Mouse (Mus musculus): Measurements from ENCODE around the gene Klk4.

The Klk4 gene

GRCm38 (mm10) chr7:43919559-43920451, 38.8 kb downstream of the Klk4 start:
- peak; percentile 77 for DNase-seq (ENCODE audit: low read depth, low spot score)

GRCm38 (mm10) chr7:43920582-43920981, 39.6 kb downstream of the Klk4 start:
- no peak for DNase-seq (ENCODE audit: low read depth, low spot score)

DNA sequence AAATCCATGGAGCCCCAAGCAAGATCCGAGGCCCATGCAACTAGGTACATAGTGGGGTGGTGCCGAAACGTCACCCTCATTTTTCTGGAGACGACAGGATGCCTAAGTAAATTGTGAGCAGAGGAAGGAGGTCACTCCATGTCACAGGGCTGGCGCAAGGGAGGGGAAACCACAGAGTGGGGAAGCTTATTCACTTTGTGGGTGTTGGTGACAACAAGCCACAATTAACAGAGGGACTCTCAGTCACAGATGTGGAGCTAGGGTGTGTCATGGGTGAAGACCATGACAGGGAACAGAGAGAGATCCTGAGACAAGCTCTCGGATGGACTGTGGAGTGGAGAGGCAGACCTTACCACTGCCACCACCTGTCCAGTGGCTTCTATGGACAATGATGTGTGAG, 40.1 kb downstream of the Klk4 start:
- no peak for DNase-seq (ENCODE audit: low read depth, low spot score)

- DNase-seq (ENCODE audit: low read depth, low spot score) = no peak
Observed at GRCm38 (mm10) chr7:43921941-43922340, 41.0 kb downstream of the Klk4 start.

DNA sequence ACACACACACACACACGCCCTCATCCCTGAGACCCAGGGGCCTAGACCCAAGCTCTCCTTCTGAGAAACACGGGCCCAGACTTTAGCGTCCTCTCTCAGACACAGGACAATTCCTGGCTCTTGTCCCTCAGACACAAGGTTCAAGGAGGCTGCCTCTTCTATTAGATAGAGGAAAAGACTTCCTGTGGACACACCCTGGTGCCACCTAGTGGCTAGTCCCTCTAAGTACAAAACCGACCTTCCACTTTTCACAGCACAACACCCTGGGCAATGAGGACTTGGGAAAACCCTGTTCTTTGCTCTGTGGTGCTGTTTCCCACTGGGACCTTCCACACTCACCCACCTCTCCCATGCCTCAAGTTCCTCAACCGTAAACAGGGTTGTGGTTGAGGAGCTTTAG, 45.0 kb downstream of the Klk4 start:
- peak; percentile 76 for DNase-seq (ENCODE audit: low read depth, low spot score)

DNA sequence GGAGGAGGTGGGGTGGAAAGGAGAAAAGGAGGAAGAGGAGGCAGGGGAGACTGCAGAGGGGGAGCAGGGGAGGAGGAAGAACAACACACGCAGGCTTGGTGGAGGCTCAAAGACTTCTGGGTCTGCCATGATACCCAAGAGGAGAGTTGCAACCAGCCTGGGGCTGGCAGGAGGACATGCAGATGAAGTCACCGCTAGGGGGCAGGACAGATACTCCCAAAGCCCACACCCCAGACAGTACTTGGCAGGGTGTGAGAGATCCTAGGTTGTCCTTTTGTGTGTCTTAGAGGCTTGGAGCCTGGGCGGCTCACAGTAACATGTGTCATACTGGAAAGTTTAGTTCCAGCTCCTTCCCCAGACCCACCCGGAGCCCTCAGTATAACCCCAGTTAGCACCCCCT, 47.6 kb downstream of the Klk4 start:
- DNase-seq (ENCODE audit: low read depth, low spot score) = peak; percentile 74

DNA sequence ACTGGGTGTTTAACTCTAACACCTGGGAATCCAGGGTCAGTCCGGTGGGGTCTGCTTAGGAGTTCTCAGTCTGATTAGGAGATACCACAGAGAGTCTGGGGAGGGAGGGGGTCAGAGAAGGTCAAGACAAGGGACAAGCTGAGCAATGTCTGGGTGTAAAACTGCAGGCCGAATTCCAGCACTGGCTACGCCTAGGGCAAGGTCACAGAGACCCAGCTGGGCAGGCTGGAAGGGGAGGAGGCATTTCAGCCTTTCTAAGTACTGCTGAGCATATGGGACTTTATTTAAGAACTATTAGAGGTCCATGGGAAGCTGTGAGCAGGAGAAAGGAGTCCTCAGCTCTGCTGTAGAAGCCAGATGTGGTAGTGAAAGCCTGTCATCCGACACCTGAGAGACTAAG, 51.4 kb downstream of the Klk4 start:
- DNase-seq (ENCODE audit: low read depth, low spot score) = no peak

DNA sequence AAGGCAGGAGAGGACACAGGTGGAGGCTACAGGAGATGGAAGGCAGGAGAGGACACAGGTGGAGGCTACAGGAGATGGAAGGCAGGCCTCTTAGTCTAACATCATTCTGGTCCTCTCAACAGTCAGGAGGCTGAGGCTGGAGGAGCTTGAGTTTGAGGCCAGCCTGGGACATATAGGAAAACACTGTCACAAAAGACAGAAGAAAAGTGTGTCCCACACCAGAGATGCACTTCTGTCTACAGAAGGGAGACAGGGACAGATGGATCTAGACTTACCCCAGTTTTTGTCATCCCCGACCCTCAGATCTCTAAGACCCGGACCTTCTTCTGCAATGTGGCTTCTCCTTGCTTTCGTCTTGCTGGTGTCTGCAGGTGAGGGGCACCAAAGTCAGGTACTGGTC, 52.5 kb downstream of the Klk4 start, which contains the start of gene Klk15:
Klk15 (plus strand) TSS at position 301 of the 400 bp plus-strand sequence.
- DNase-seq (ENCODE audit: low read depth, low spot score) = no peak

- no peak for DNase-seq (ENCODE audit: low read depth, low spot score)
Observed at GRCm38 (mm10) chr7:43934747-43935146, 53.8 kb downstream of the Klk4 start.

All from ZHBTc4 (cell line).